Mouse (Mus musculus) heart, adult 11 months (tissue): ENCODE results near the gene Gng8.

Experiments used
- DNase-seq: peaks from one replicate; pipeline ENCODE4 v3.0.0; 2022

Gng8 gene

GRCm38 (mm10) chr7:16876608-16877007 is 15.0 kb upstream of the Gng8 start:
- peak; percentile 95 for DNase-seq

GRCm38 (mm10) chr7:16877717-16878116 is 13.9 kb upstream of the Gng8 start:
- no peak for DNase-seq

GRCm38 (mm10) chr7:16879796-16880547 is 11.6 kb upstream of the Gng8 start:
- DNase-seq: peak; percentile 98

- DNase-seq: no peak
Observed at GRCm38 (mm10) chr7:16880615-16881014, 11.0 kb upstream of the Gng8 start.

- DNase-seq: peak; percentile 90
Observed at GRCm38 (mm10) chr7:16883162-16883561, 8.4 kb upstream of the Gng8 start.

- peak; percentile 88 for DNase-seq
Observed at GRCm38 (mm10) chr7:16884334-16884733, 7.3 kb upstream of the Gng8 start.

GRCm38 (mm10) chr7:16885271-16885776 is 6.3 kb upstream of the Gng8 start:
- peak; percentile 90 for DNase-seq

GRCm38 (mm10) chr7:16885905-16886304 is 5.7 kb upstream of the Gng8 start:
- DNase-seq: no peak

- peak; percentile 97 for DNase-seq
Observed at GRCm38 (mm10) chr7:16890536-16890935, 1.1 kb upstream of the Gng8 start.

- DNase-seq: peak; percentile 99
Observed at GRCm38 (mm10) chr7:16890944-16891343, 642 bp upstream of the Gng8 start.

GRCm38 (mm10) chr7:16892352-16892730 is 755 bp downstream of the Gng8 start:
- DNase-seq: peak; percentile 90

GRCm38 (mm10) chr7:16893612-16894011 is 2.0 kb downstream of the Gng8 start:
- DNase-seq: peak; percentile 90

GRCm38 (mm10) chr7:16894279-16894678 is 2.7 kb downstream of the Gng8 start:
- no peak for DNase-seq

GRCm38 (mm10) chr7:16895000-16895399 is 3.4 kb downstream of the Gng8 start:
- peak; percentile 97 for DNase-seq

- peak; percentile 96 for DNase-seq
Observed at GRCm38 (mm10) chr7:16895511-16895910, 3.9 kb downstream of the Gng8 start.

- DNase-seq: peak; percentile 95
Observed at GRCm38 (mm10) chr7:16900526-16900925, 8.9 kb downstream of the Gng8 start.

GRCm38 (mm10) chr7:16903439-16903955 is 11.9 kb downstream of the Gng8 start:
- DNase-seq: peak; percentile 92

GRCm38 (mm10) chr7:16904120-16904675 is 12.6 kb downstream of the Gng8 start:
- DNase-seq: peak; percentile 95

- DNase-seq: peak; percentile 98
Observed at GRCm38 (mm10) chr7:16905491-16906021, 14.0 kb downstream of the Gng8 start.

GRCm38 (mm10) chr7:16906281-16906680 is 14.7 kb downstream of the Gng8 start, which contains the start of gene Ptgir:
Gene Ptgir, plus strand, starts transcription at chr7:16906490.
- DNase-seq: peak; percentile 99

- peak; percentile 95 for DNase-seq
Observed at GRCm38 (mm10) chr7:16906889-16907559, 15.4 kb downstream of the Gng8 start.

- DNase-seq: no peak
Observed at GRCm38 (mm10) chr7:16907842-16908241, 16.3 kb downstream of the Gng8 start.

GRCm38 (mm10) chr7:16908367-16908766 is 16.8 kb downstream of the Gng8 start:
- no peak for DNase-seq
